Mouse (Mus musculus): Measurements from ENCODE around the gene Ddb1. TPM values are rescaled to one million over a fixed set of nuclear protein-coding genes. Genes with fewer than 3 reads are reported as not detected.

Ddb1 gene
- polyA plus RNA-seq, 1 experiment from 2014 or later: 100 TPM

DNA sequence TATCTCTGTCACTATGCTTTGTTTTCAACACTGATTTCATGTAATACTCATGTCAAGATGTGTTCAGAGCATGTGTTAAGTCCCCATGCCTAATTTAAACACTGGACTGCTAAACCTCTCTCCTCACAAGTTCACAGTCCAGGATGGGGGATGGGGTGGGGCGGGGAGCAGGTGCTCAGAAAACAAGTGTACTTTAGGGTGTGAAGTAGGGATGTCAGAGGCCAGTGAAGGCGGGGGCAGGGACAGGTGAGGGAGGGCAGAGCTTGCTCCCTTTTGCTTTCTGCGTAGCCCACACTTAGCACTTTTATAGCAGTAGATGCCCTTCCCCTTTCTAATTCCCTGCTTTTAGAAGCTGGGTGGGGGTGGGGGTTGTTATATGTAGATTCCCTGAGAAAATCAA is 60.0 kb downstream of the Ddb1 start:
- H3K27ac ChIP-seq (ENCODE audit: low read depth, low read length): no peak overlapping the region
- no peaks in the 10 kb centered on the region for H3K27me3 ChIP-seq (replicated peaks; ENCODE audit: control insufficient read depth, insufficient read depth, low read length)
- no peaks in the 10 kb centered on the region for H3K4me1 ChIP-seq (replicated peaks; ENCODE audit: control insufficient read depth, insufficient read depth, low read length)
- no peak for TF ChIP-seq CTCF (IDR thresholded peaks at IDR 0.05; ENCODE audit: low read depth)
- H3K9me3 ChIP-seq (ENCODE audit: control insufficient read depth): no peaks in the 10 kb centered on the region
- no peak overlapping the region for H3K4me3 ChIP-seq (ENCODE audit: low read depth, low read length)
- no peak for ATAC-seq
- no peak overlapping the region for H3K4me2 ChIP-seq (replicated peaks; ENCODE audit: low read depth)
- 54% methylated on average over 3 of the region's 3 CpGs for WGBS
- H3K36me3 ChIP-seq (ENCODE audit: control insufficient read depth, insufficient read depth): no peaks in the 10 kb centered on the region
- no peak overlapping the region for H3K9ac ChIP-seq (ENCODE audit: low read depth, low read length)

DNA sequence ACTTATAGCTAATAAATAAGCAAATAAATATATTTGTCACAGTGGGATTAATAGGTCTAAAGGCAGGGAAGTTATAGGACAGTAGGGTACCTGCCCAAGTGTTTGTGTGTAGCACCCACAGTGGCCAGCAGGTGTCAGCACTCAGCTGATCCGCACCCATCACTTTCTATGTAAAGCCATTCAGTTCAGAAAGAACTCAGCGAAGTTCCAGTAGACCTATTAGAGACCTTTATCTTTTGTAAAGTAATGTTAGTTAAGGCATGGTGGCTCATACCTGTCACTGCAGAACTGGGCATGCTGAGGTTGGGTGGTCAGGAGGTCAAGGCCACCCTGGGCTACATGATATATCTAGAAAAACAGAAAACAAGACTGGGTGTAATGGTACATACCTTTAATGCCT is 60.4 kb downstream of the Ddb1 start:
- H3K4me3 ChIP-seq (ENCODE audit: low read depth, low read length): no peak overlapping the region
- peak; percentile 46; the same call in 1 of the 2 replicates for ATAC-seq
- H3K27me3 ChIP-seq (replicated peaks; ENCODE audit: control insufficient read depth, insufficient read depth, low read length): no peaks in the 10 kb centered on the region
- H3K4me2 ChIP-seq (replicated peaks; ENCODE audit: low read depth): no peak overlapping the region
- no peak overlapping the region for H3K9ac ChIP-seq (ENCODE audit: low read depth, low read length)
- TF ChIP-seq CTCF (IDR thresholded peaks at IDR 0.05; ENCODE audit: low read depth): peak; percentile 91
- no peaks in the 10 kb centered on the region for H3K4me1 ChIP-seq (replicated peaks; ENCODE audit: control insufficient read depth, insufficient read depth, low read length)
- no peaks in the 10 kb centered on the region for H3K36me3 ChIP-seq (ENCODE audit: control insufficient read depth, insufficient read depth)
- H3K9me3 ChIP-seq (ENCODE audit: control insufficient read depth): no peaks in the 10 kb centered on the region
- H3K27ac ChIP-seq (ENCODE audit: low read depth, low read length): no peak overlapping the region
- 12% methylated on average over 2 of the region's 2 CpGs for WGBS

DNA sequence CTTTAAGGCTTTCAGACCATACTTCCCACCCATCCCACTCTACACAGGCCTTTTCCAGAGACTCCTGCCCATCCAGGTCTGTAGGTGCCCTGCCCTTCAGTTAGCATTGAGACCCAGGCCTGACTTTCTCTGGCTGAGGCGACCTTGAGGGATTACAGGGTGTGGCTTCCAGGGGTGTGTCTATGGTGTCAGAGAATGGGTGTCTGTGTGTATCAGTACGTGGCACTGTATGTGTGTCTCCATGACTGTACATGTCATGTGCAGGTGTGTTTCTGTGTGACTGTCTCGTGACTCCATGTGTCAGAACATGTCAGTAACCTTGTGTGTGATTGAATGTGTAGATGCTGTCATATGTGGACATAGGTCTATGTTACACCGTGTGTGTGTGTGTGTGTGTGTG is 66.2 kb downstream of the Ddb1 start:
- Histone ChIP-seq H3K4me1 (replicated peaks; ENCODE audit: control insufficient read depth, insufficient read depth, low read length) (no peaks in the 10 kb centered on the region), H3K27ac (ENCODE audit: low read depth, low read length) (0 out of 2 replicates have a peak overlapping the region, but pooled peaks have one; percentile 57), H3K36me3 (ENCODE audit: control insufficient read depth, insufficient read depth) (no peaks in the 10 kb centered on the region), H3K4me2 (replicated peaks; ENCODE audit: low read depth) (no peak overlapping the region), H3K4me3 (ENCODE audit: low read depth, low read length) (no peak overlapping the region), H3K27me3 (replicated peaks; ENCODE audit: control insufficient read depth, insufficient read depth, low read length) (no peaks in the 10 kb centered on the region), H3K9me3 (ENCODE audit: control insufficient read depth) (no peaks in the 10 kb centered on the region), H3K9ac (ENCODE audit: low read depth, low read length) (no peak overlapping the region)
- ATAC-seq: 0 out of 2 replicates have a peak, but pooled peaks have one; percentile 2
- WGBS: 70% methylated on average over 4 of the region's 4 CpGs
- no peak for TF ChIP-seq CTCF (IDR thresholded peaks at IDR 0.05; ENCODE audit: low read depth)

DNA sequence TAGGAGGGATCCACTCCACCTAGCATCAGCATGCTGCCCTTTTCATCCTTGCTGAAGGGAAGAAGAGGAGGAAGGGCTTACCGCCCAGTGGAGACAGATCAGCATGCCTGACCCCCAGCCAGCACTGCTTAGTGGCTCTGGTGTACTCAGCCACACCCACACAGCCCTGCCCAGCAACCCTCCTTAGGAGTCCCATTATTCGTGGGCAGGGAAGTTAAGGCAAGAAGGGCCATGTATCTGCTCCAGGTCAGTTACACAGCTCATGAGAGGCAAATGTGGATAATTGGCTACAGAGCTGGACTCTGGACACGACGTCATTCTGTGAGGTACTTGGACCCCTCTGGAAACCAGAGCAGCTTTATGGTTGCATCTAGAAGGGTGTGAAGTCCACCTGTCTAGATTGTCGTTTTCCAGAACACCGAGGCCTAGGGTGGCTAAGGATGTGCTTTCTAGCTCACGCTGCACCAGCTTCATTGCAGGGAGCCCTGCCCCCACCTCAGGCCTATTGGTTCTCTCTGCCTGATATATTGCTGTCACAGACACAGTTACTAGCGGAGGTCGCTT is 66.8 kb downstream of the Ddb1 start:
- TF ChIP-seq CTCF (IDR thresholded peaks at IDR 0.05; ENCODE audit: low read depth): no peak
- peak; percentile 87 for ATAC-seq
- no peak overlapping the region for H3K4me2 ChIP-seq (replicated peaks; ENCODE audit: low read depth)
- H3K36me3 ChIP-seq (ENCODE audit: control insufficient read depth, insufficient read depth): no peaks in the 10 kb centered on the region
- no peak overlapping the region for H3K4me3 ChIP-seq (ENCODE audit: low read depth, low read length)
- 37% methylated on average over 9 of the region's 9 CpGs for WGBS
- no peaks in the 10 kb centered on the region for H3K27me3 ChIP-seq (replicated peaks; ENCODE audit: control insufficient read depth, insufficient read depth, low read length)
- H3K9me3 ChIP-seq (ENCODE audit: control insufficient read depth): no peaks in the 10 kb centered on the region
- peak overlapping the region; percentile 57 for H3K27ac ChIP-seq (ENCODE audit: low read depth, low read length)
- H3K9ac ChIP-seq (ENCODE audit: low read depth, low read length): no peak overlapping the region
- H3K4me1 ChIP-seq (replicated peaks; ENCODE audit: control insufficient read depth, insufficient read depth, low read length): no peaks in the 10 kb centered on the region

DNA sequence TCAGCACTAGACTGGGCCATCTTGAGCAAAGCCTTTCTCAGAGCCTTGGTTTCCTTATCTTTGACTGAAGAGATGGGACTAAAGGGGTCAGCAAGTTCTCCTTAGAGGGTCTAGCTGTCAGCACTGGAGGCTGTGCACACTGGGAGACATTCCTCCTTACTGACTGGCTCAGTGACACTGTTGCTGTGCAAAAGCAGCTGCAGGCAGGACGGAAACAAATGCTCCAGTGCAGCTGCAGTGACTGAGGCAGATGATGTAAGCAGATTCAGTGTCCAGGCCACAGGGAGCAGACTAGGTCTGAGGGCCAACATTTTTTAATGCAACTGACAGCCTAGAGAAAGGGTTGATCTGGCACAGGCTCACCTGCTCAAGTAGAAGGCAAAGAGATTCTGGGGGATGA is 68.1 kb downstream of the Ddb1 start:
- Histone ChIP-seq H3K27ac (ENCODE audit: low read depth, low read length) (no peak overlapping the region), H3K36me3 (ENCODE audit: control insufficient read depth, insufficient read depth) (no peaks in the 10 kb centered on the region), H3K4me3 (ENCODE audit: low read depth, low read length) (no peak overlapping the region), H3K4me1 (replicated peaks; ENCODE audit: control insufficient read depth, insufficient read depth, low read length) (no peaks in the 10 kb centered on the region), H3K4me2 (replicated peaks; ENCODE audit: low read depth) (no peak overlapping the region), H3K9ac (ENCODE audit: low read depth, low read length) (no peak overlapping the region), H3K27me3 (replicated peaks; ENCODE audit: control insufficient read depth, insufficient read depth, low read length) (no peaks in the 10 kb centered on the region), H3K9me3 (ENCODE audit: control insufficient read depth) (no peaks in the 10 kb centered on the region)
- TF ChIP-seq CTCF (IDR thresholded peaks at IDR 0.05; ENCODE audit: low read depth): no peak
- 50% methylated on average over 1 of the region's 1 CpGs for WGBS
- no peak for ATAC-seq

DNA sequence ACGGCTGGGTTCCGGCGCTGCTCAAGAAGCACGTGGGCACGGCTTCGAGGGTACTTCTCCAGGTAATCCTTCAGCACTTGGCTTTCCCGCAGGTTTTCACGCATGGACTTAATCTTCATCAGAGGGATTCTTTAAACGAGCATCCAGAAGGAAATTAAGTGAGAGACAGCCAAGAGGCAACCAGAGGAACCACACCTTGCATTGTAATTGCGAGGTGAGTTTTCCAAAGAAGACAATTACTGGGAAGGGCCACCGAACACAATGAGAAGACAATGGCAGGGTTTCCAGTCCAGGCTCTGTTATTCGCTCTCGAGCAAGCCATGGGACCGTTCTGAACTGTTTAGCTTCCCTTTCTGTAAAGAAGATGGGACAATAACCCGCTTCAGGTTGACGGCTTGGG is 71.5 kb downstream of the Ddb1 start:
- ATAC-seq: no peak
- Histone ChIP-seq H3K36me3 (ENCODE audit: control insufficient read depth, insufficient read depth) (no peaks in the 10 kb centered on the region), H3K27ac (ENCODE audit: low read depth, low read length) (no peak overlapping the region), H3K9ac (ENCODE audit: low read depth, low read length) (no peak overlapping the region), H3K4me1 (replicated peaks; ENCODE audit: control insufficient read depth, insufficient read depth, low read length) (no peaks in the 10 kb centered on the region), H3K4me3 (ENCODE audit: low read depth, low read length) (no peak overlapping the region), H3K27me3 (replicated peaks; ENCODE audit: control insufficient read depth, insufficient read depth, low read length) (no peaks in the 10 kb centered on the region), H3K4me2 (replicated peaks; ENCODE audit: low read depth) (no peak overlapping the region), H3K9me3 (ENCODE audit: control insufficient read depth) (no peaks in the 10 kb centered on the region)
- no peak for TF ChIP-seq CTCF (IDR thresholded peaks at IDR 0.05; ENCODE audit: low read depth)
- WGBS: 84% methylated on average over 16 of the region's 16 CpGs

Data from intestine, postnatal 0 days (tissue).